Mouse (Mus musculus): ENCODE measurements at regions not wholly inside any gene's neighbourhood (a gene's known extent, or its start where the extent isn't known, plus 50 kb on each side); places are given as distances from the start of the nearest gene placed in this dataset.

DNA sequence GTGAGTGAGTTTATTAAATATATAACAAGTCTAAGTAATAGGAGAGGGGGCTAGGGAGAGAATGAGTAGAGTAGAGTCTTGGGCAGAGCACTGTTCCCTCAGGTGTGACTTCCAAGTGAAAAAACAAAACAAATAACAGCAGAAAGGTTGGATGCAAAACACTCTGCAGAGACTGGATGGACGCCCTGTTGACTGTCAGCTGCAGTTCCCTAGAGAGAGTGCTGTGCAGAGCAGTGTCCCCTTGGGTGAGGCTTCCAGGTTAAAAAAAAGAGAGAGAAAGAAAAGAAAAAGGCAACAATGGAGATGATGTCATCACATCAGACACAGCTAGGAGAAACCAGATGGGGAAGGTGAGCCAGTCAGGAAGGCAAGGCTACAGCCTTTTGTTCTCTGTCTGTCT is 137.6 kb upstream of the Hmgn3 start:
- no peak for DNase-seq
- Histone ChIP-seq H3K9me3 (ENCODE audit: control insufficient read depth, low read length) (no peaks in the 10 kb centered on the region), H3K36me3 (ENCODE audit: control insufficient read depth, insufficient read depth, low read length) (no peaks in the 10 kb centered on the region), H3K27ac (replicated peaks; ENCODE audit: low read depth, low read length) (no peak overlapping the region), H3K4me2 (ENCODE audit: low read length) (no peak overlapping the region), H3K4me3 (replicated peaks; ENCODE audit: low read depth, low read length) (no peak overlapping the region), H3K27me3 (ENCODE audit: control insufficient read depth, insufficient read depth, low read length) (no peaks in the 10 kb centered on the region), H3K4me1 (ENCODE audit: control insufficient read depth, insufficient read depth, low read length) (no peaks in the 10 kb centered on the region), H3K9ac (replicated peaks; ENCODE audit: low read length) (no peak overlapping the region)
- no peak for ATAC-seq (ENCODE audit: low FRiP score, low TSS enrichment)
- 55% methylated on average over 1 of the region's 1 CpGs for WGBS

DNA sequence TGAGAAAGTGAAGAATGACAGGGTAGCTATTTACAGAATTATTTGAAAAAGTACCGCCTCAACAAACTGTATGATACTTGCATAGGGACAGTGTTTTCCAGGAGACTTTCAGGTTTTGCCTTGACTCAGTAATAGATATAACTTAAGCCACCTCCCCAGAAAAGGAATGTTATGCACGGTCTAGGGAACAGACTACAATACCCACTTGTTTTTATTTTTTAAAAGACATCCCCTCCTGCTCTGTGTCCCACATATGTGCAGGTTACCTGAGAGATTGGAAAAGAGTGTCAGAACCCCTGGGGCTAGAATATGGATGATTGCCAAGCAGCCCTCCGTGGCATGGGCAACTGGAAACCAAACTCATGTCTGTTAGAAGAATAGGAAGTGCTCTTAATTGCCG is 137.2 kb upstream of the Hmgn3 start:
- DNase-seq (no peak), ATAC-seq (ENCODE audit: low FRiP score, low TSS enrichment) (no peak)
- H3K9ac ChIP-seq (replicated peaks; ENCODE audit: low read length) = no peak overlapping the region
- 65% methylated on average over 4 of the region's 4 CpGs for WGBS
- H3K9me3 ChIP-seq (ENCODE audit: control insufficient read depth, low read length) = no peaks in the 10 kb centered on the region
- H3K4me2 ChIP-seq (ENCODE audit: low read length) = no peak overlapping the region
- no peaks in the 10 kb centered on the region for H3K36me3 ChIP-seq (ENCODE audit: control insufficient read depth, insufficient read depth, low read length)
- H3K4me3 ChIP-seq (replicated peaks; ENCODE audit: low read depth, low read length) = no peak overlapping the region
- H3K27me3 ChIP-seq (ENCODE audit: control insufficient read depth, insufficient read depth, low read length) = no peaks in the 10 kb centered on the region
- no peaks in the 10 kb centered on the region for H3K4me1 ChIP-seq (ENCODE audit: control insufficient read depth, insufficient read depth, low read length)
- H3K27ac ChIP-seq (replicated peaks; ENCODE audit: low read depth, low read length) = no peak overlapping the region

DNA sequence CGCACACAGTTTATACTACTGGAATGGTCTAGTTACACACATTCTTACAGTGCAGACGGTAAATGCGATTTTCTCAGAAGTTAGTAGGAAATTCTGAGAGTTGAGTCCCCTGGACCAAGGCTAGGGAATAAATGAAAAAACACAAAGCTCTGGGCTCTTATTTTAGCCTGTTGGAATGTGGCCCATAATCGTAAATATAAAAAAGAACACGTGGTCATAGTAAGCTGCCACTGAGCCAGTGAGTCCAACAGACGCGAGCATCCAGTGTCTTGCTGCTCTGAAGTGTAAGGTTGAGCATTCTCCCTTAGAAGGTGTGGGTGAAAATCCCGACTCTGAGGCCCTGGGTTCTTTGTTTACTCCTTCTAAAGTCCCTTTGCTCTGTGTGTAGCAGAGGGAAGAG is 136.8 kb upstream of the Hmgn3 start:
- no peak for DNase-seq
- no peak overlapping the region for H3K4me2 ChIP-seq (ENCODE audit: low read length)
- ATAC-seq (ENCODE audit: low FRiP score, low TSS enrichment) = no peak
- no peaks in the 10 kb centered on the region for H3K36me3 ChIP-seq (ENCODE audit: control insufficient read depth, insufficient read depth, low read length)
- no peak overlapping the region for H3K4me3 ChIP-seq (replicated peaks; ENCODE audit: low read depth, low read length)
- WGBS = 80% methylated on average over 8 of the region's 8 CpGs
- no peak overlapping the region for H3K9ac ChIP-seq (replicated peaks; ENCODE audit: low read length)
- H3K27ac ChIP-seq (replicated peaks; ENCODE audit: low read depth, low read length) = no peak overlapping the region
- no peaks in the 10 kb centered on the region for H3K9me3 ChIP-seq (ENCODE audit: control insufficient read depth, low read length)
- H3K27me3 ChIP-seq (ENCODE audit: control insufficient read depth, insufficient read depth, low read length) = no peaks in the 10 kb centered on the region
- H3K4me1 ChIP-seq (ENCODE audit: control insufficient read depth, insufficient read depth, low read length) = no peaks in the 10 kb centered on the region

DNA sequence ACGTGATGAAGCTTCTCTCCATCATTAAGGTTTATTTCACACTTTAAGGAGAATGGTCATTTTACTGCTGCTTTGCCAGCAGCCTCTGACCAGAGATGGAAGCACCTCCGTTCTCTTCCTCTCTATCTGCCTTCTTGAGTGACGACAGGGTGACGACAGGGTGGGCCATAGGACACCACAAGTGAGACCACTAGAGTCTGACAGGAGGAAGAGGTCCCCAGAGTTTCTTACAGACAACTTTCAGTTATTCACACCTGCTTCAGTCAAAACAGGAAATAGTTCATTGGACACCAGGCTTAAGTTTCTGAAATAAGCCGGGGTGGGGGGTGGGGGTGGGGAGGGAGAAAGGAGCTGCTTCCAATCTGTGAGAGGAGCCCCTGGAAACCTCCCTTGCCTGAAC is 131.3 kb upstream of the Hmgn3 start:
- H3K36me3 ChIP-seq (ENCODE audit: control insufficient read depth, insufficient read depth, low read length) = no peaks in the 10 kb centered on the region

DNA sequence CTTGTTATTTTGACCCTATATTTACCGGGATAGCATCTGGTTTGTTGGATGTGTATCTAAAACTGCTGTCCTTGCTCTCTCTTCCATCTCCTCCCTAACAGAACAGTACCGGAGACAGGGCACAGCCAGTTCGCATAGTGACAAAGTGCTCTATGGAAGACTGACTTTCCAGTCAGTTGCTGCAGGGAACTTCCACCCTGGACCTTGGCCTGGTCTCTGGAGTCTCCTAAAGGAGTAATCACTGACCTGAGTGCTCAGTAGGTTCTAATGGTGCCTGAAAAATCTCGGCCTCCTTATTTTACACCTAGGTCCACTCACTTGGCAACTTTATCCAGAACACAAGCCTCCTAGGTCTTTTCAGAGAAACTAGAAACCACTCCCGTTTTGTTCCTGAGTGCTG is 130.9 kb upstream of the Hmgn3 start:
- Histone ChIP-seq H3K27ac (replicated peaks; ENCODE audit: low read depth, low read length) (no peak overlapping the region), H3K4me1 (ENCODE audit: control insufficient read depth, insufficient read depth, low read length) (no peaks in the 10 kb centered on the region), H3K9ac (replicated peaks; ENCODE audit: low read length) (no peak overlapping the region), H3K27me3 (ENCODE audit: control insufficient read depth, insufficient read depth, low read length) (no peaks in the 10 kb centered on the region), H3K9me3 (ENCODE audit: control insufficient read depth, low read length) (no peaks in the 10 kb centered on the region), H3K4me3 (replicated peaks; ENCODE audit: low read depth, low read length) (no peak overlapping the region), H3K36me3 (ENCODE audit: control insufficient read depth, insufficient read depth, low read length) (no peaks in the 10 kb centered on the region), H3K4me2 (ENCODE audit: low read length) (no peak overlapping the region)
- no peak for ATAC-seq (ENCODE audit: low FRiP score, low TSS enrichment)
- DNase-seq = no peak
- 87% methylated on average over 5 of the region's 5 CpGs for WGBS

More for the DNA sequence above, 131.3 kb upstream of the Hmgn3 start:
- no peak overlapping the region for H3K27ac ChIP-seq (replicated peaks; ENCODE audit: low read depth, low read length)
- H3K4me3 ChIP-seq (replicated peaks; ENCODE audit: low read depth, low read length) = no peak overlapping the region
- no peak overlapping the region for H3K4me2 ChIP-seq (ENCODE audit: low read length)
- WGBS = 85% methylated on average over 5 of the region's 5 CpGs
- no peaks in the 10 kb centered on the region for H3K9me3 ChIP-seq (ENCODE audit: control insufficient read depth, low read length)
- no peak overlapping the region for H3K9ac ChIP-seq (replicated peaks; ENCODE audit: low read length)
- no peaks in the 10 kb centered on the region for H3K27me3 ChIP-seq (ENCODE audit: control insufficient read depth, insufficient read depth, low read length)
- DNase-seq (no peak), ATAC-seq (ENCODE audit: low FRiP score, low TSS enrichment) (no peak)
- H3K4me1 ChIP-seq (ENCODE audit: control insufficient read depth, insufficient read depth, low read length) = no peaks in the 10 kb centered on the region

DNA sequence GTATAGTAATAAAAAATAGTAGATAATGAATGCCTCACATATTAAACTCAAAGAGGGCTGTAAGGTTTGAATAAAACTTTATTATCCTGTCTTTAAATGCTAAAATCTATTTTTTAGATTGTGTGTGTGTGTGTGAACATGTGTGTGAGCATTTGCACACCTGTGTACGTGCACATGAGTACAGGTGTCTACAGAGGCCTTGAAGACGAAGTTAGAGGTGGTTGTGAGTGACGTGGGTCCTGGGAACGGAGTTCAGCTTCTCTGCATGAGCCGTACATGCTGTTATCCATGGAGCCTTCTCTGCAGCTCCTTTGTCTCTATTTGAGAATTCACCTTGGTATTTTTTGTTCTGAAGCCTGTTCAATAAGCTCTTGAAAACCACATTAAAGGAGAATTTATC is 129.8 kb upstream of the Hmgn3 start:
- Histone ChIP-seq H3K9ac (replicated peaks; ENCODE audit: low read length) (no peak overlapping the region), H3K27ac (replicated peaks; ENCODE audit: low read depth, low read length) (no peak overlapping the region), H3K4me3 (replicated peaks; ENCODE audit: low read depth, low read length) (no peak overlapping the region), H3K4me1 (ENCODE audit: control insufficient read depth, insufficient read depth, low read length) (no peaks in the 10 kb centered on the region), H3K27me3 (ENCODE audit: control insufficient read depth, insufficient read depth, low read length) (no peaks in the 10 kb centered on the region), H3K4me2 (ENCODE audit: low read length) (no peak overlapping the region), H3K9me3 (ENCODE audit: control insufficient read depth, low read length) (no peaks in the 10 kb centered on the region), H3K36me3 (ENCODE audit: control insufficient read depth, insufficient read depth, low read length) (no peaks in the 10 kb centered on the region)
- ATAC-seq (ENCODE audit: low FRiP score, low TSS enrichment) = no peak
- no peak for DNase-seq
- WGBS = 86% methylated on average over 5 of the region's 5 CpGs

DNA sequence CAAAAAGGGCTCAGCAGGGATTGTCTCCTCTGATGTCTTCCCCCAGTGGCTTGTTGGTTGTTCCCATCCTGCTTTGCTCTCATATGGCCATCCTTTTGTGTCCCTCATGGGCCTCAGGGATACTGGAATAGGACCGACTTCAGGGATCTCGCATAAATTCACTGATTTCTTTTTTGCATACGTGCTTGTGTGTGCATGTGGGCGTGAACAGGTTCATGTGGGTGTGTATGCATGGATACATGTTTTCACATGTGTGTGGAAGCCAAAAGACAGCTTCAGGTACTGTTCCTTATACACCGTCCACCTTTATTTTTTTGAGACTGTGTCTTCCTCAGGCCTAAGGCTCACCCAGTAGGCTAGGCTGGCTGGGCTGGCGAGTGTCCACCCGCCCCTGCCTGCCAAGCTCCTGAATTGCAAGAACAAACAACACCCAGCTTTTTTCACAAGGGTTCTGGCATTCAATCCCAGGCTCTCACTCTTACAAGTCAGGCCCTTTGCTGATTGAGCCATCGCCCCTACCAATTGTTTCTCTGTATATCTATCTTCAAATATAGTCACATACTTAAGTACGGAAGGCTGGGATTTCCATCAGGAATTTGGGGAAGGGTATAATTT is 127.0 kb upstream of the Hmgn3 start:
- no peak overlapping the region for H3K4me2 ChIP-seq (ENCODE audit: low read length)
- DNase-seq (no peak), ATAC-seq (ENCODE audit: low FRiP score, low TSS enrichment) (no peak)
- WGBS = 82% methylated on average over 9 of the region's 9 CpGs
- no peak overlapping the region for H3K4me3 ChIP-seq (replicated peaks; ENCODE audit: low read depth, low read length)
- H3K9ac ChIP-seq (replicated peaks; ENCODE audit: low read length) = no peak overlapping the region
- no peaks in the 10 kb centered on the region for H3K4me1 ChIP-seq (ENCODE audit: control insufficient read depth, insufficient read depth, low read length)
- no peak overlapping the region for H3K27ac ChIP-seq (replicated peaks; ENCODE audit: low read depth, low read length)
- no peaks in the 10 kb centered on the region for H3K36me3 ChIP-seq (ENCODE audit: control insufficient read depth, insufficient read depth, low read length)
- no peaks in the 10 kb centered on the region for H3K27me3 ChIP-seq (ENCODE audit: control insufficient read depth, insufficient read depth, low read length)
- no peaks in the 10 kb centered on the region for H3K9me3 ChIP-seq (ENCODE audit: control insufficient read depth, low read length)

DNA sequence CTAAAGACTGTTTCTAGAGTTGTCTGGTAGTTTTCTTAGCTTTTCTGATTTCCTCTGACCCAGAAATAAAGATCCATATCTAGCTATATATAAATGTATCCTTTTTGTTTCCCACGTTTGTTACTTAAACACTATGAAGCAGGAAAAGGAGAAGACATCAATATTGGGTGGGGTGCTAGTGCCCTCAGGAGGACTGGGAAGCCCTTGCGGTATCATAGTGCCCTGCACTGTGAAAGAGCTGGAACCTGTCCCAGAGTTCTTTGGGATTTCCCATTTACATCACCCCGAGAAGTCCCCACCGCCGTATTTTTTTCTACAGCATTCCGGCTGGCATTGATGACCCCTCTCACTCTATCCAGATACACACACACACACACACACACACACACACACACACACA is 119.3 kb upstream of the Hmgn3 start:
- no peak overlapping the region for H3K27ac ChIP-seq (replicated peaks; ENCODE audit: low read depth, low read length)
- ATAC-seq (ENCODE audit: low FRiP score, low TSS enrichment) (no peak), DNase-seq (no peak)
- 83% methylated on average over 6 of the region's 6 CpGs for WGBS
- no peaks in the 10 kb centered on the region for H3K27me3 ChIP-seq (ENCODE audit: control insufficient read depth, insufficient read depth, low read length)
- no peaks in the 10 kb centered on the region for H3K4me1 ChIP-seq (ENCODE audit: control insufficient read depth, insufficient read depth, low read length)
- H3K9me3 ChIP-seq (ENCODE audit: control insufficient read depth, low read length) = no peaks in the 10 kb centered on the region
- H3K36me3 ChIP-seq (ENCODE audit: control insufficient read depth, insufficient read depth, low read length) = no peaks in the 10 kb centered on the region
- no peak overlapping the region for H3K4me2 ChIP-seq (ENCODE audit: low read length)
- no peak overlapping the region for H3K4me3 ChIP-seq (replicated peaks; ENCODE audit: low read depth, low read length)
- no peak overlapping the region for H3K9ac ChIP-seq (replicated peaks; ENCODE audit: low read length)

DNA sequence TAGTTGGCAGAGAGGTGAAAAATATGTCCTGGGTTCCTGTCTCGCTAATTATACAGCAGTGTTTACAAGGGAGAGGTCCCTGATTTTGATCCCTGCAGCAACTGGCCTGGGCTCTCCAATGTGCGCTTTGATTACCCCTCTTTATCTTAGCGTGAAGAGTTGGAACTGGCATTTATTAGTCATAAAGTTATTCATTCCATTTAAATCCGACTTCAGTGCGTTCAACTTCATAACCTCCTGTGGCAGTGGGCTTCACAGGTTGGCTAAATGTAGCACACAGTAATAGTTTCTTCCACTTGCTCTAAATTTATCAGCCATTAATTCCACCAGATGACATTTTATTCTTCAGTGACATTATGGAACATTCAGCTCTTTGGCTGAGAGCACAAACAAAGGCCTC is 113.0 kb upstream of the Hmgn3 start:
- H3K9me3 ChIP-seq (ENCODE audit: control insufficient read depth, low read length) = no peaks in the 10 kb centered on the region
- DNase-seq (no peak), ATAC-seq (ENCODE audit: low FRiP score, low TSS enrichment) (no peak)
- WGBS = 76% methylated on average over 5 of the region's 5 CpGs
- H3K9ac ChIP-seq (replicated peaks; ENCODE audit: low read length) = no peak overlapping the region
- no peaks in the 10 kb centered on the region for H3K27me3 ChIP-seq (ENCODE audit: control insufficient read depth, insufficient read depth, low read length)
- no peak overlapping the region for H3K4me3 ChIP-seq (replicated peaks; ENCODE audit: low read depth, low read length)
- H3K4me1 ChIP-seq (ENCODE audit: control insufficient read depth, insufficient read depth, low read length) = no peaks in the 10 kb centered on the region
- H3K27ac ChIP-seq (replicated peaks; ENCODE audit: low read depth, low read length) = no peak overlapping the region
- H3K36me3 ChIP-seq (ENCODE audit: control insufficient read depth, insufficient read depth, low read length) = no peaks in the 10 kb centered on the region
- no peak overlapping the region for H3K4me2 ChIP-seq (ENCODE audit: low read length)

Measured in midbrain, embryonic 14.5 days (tissue).